Mouse (Mus musculus): ENCODE measurements at regions not wholly inside any gene's neighbourhood (a gene's known extent, or its start where the extent isn't known, plus 50 kb on each side); places are given as distances from the start of the nearest gene placed in this dataset.

DNA sequence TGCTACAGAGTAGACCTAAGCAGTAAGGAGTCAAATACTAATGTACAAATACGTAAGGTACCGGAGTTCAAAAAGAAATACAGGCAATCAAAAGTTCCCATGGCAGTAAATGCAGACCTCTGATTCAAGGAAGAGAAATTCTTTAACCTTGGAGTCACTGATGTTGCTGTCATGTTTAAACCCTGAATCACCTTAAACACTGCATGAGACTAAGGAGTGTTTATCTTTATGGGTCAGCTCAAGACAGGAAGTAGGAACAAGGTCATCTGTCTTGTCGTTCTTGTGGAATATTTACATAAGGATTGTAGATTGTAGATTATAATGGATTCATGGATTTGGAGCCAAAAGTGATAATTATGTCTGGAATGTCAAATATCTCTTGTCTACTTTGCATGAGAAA is 1708.7 kb upstream of the Slc10a2 start:
- no peak for DNase-seq

DNA sequence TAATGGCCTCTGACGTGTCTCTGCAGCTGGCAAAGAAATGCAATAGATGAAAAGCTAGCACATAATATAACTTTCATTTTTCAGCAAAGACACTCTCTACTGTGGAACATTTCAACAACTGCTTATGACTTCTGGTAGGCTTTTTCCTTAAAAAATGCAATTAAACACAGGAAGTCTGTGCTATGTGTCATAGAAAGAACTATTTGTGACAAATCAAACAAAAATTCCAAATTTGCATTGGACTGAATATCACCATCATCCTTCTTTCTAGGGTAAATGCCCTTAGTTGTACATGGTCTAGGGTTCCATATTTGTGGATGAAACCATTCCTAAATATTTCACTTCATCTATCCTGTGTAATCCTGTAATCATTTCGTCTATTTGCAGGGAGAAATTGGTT is 1702.0 kb upstream of the Slc10a2 start:
- DNase-seq = no peak

DNA sequence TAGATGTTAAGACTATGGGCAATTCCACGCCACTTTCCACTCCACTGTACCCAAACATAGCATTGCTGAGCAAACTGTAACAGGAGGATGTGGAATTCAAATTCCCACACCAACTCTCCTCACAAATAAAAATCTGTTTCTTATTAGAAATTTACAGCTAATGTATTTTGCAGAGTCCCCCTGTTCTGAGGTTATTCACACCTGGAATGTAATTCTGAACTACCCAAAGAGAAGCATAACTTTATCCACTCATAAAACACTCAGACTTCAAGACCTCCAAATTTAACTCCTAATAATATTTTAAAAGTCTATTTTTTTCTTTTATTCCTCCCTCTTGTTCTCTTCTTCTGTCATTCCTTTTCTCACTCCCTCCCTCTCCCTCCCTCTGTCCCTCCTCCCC is 1698.0 kb upstream of the Slc10a2 start:
- no peak for DNase-seq

DNA sequence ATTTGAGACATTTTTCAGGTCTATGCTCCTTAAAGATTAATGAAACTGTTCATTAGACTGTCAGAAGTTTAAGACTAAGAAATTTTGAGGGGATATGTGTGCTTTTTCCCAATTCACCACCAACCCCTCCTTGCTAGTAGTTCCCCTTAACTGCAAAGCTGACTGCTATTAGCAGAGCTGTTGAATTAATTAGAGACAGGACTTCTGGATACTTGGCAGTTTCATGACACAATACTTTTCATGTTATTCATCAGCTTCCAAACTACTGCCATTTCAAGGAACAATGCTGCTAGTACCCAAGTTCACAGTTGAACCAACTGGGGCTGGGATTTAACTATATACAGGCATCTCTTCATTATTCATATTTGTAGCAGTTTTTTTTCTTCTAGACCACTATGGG is 1695.9 kb upstream of the Slc10a2 start:
- DNase-seq = no peak

DNA sequence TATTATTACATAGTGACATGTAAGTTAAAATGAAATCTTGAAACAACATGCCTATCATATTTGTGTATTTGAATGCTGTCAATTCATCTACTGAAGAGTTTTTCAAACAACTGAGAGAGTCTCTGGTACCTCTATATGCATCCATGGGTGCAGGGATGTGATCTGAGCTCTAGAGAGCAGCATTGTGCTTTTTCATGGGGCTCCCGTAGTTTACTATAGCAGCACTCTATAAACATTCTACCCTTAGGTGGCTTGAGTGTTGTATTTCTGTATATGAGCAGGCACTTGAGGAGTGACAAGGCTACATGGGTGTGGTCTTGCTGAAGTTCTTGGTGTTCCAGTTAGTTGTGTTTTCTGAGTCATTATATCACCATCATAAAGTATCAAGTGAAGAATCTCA is 1683.9 kb upstream of the Slc10a2 start:
- DNase-seq = peak in 1 of 2 experiments; percentile 3

DNA sequence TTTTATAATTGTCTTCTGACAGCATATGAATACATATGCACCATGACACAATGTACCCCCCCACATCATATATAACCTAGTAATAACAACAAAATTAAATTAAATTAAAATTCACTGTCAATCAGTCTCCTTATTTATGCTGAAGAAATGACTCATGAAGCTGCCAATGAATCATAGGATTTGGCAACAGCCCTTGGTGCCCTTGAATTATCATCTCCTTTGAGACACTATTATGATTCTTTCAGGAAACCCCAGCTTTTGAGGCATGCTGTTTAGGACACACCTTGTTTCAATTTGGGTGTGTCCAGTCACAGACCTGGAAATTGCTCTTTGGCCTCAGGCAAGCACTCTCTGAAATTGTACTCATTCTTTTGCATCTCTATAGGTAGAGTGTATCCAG is 1675.8 kb upstream of the Slc10a2 start:
- DNase-seq = no peak

DNA sequence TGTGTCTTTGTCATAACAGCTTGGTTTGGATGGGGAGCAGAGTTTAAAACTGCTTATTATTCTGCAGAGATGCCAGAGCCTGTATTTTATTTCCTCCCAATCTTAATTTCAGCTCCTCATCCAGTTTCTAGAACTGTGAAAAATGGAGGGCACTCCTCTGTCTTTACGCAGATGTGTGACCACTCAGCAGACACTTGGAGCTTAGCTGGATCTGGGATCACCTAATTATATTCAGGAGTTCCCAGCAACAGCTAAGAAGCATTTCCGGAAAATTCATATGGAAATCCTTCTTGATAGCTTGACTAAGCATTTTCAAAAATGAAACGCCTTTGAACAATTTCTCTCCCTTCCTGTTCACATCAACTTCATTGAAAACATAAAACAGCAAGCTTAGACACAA is 1670.0 kb upstream of the Slc10a2 start:
- DNase-seq = no peak

DNA sequence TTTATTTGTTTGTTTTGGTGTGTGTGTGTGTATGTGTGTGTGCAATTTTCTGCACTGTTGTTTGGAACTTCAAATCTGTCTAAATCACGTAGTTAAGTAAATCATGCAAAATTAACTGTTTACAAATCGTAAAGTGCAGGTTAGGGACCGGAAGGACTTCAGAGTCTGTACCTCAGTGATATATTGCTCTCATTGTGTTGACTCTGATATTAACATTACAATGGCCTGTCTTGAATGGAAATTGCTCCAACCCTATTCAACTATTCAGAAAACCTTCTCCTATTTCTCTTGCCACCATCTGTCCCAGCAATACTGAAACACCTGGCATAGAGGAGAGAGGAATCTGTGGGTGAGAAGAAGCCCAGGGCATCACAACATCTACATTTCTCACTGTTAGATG is 1624.4 kb upstream of the Slc10a2 start:
- no peak for DNase-seq

DNA sequence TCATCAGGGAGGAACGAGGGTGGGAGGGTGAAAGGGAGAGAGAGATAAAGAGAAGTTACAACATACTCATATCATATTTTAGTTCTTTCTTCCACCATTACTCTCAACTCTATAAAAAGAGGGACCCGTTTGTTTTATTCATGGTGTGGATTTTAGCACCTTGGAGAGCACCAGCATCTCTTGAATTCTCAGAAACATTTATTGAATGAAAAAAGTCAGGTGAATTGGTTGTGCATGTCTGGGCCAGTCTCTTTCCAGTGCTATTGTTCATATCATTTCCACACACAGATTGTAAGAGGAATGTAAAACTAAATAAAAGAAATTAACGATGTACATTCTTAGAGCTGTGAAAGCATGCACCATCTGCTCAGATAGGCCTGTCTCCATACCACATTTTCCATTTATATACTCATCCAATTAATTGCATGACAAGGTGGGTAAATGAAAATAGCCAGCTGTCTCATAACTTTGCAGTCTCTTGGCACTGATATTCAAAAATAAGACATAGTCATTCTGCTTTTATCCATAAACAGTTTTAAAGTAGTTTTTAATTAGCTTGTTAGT is 1603.8 kb upstream of the Slc10a2 start:
- DNase-seq = no peak

DNA sequence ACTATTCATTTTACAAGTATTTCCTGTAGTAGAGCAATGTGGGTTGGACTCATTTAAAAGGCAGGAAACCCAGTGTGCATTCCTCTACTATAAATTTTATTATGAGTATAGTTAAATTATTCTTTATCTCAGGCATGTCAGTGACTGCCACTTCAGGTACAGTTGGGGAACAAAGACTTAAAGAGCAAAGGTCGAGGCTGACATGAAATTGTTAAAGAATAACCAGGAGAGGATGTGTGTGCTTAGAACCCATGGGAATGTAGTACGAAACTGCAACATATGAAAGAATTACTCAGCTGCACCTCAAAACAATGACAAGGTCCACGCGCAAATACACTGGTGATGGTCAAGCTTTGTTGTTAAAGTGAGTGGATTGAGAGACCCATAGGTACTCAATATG is 1583.4 kb upstream of the Slc10a2 start:
- DNase-seq = no peak

DNA sequence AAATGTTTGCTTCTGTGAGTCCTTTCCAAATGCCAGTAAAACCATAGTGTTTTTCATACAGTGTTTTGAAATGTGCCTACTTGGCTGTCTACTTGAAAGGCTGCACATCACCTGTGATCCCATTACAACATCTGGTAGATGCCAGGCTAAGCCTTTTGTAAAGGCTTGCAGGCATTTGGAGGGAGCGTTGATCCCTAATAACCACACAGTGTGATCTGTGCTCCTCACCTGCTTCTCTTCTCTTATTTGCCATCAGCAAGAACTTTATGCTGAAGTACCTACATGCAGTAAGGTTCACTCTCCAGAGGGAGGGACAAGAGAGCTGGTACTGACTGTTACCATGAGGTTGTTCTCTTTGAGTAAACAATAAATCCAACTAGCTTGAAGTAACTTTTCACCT is 1553.7 kb upstream of the Slc10a2 start:
- no peak for DNase-seq

DNA sequence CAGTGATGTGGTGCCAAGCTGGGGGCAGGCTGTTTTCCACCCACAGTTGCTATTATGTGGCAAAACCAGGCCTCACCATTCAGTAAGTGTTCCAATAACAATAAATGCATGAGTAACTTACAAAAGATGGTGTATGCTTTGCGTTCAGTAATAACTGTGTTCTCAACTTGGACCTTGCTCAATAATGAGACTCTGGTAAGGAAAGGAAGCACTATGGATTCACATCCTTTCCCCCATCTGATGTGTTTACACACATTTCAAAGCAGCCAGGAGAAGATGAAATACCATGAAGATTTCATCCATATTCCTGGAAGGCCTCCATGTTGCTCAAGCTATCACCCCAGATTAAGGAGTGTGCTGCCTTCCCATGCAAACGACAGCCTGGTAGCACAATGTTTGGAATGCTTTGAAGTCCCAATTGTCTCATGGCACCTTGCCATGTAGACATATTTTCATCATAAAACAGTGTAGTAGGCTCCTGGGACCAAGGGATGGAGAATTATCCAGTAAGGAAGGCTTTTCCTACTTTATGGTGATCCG is 1552.4 kb upstream of the Slc10a2 start:
- no peak for DNase-seq

DNA sequence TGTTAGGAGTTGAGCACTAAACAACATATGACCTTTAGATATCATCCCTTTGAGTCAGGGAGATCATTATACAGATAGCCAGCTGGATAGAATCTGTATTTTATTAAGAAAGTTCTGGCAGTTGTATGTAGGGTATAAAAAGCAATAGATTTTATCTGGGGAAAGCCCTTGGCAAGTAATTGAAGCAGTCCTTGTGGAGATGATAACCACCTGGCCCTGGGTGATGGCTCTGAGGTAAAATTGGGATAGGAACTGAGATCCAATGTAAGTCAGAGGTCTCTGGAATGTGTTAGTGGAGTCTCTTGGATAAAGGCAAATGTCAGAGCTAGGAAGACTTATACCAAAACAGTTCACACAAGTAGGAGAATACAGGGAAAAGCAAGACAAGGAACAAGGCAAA is 1547.0 kb upstream of the Slc10a2 start:
- no peak for DNase-seq

DNA sequence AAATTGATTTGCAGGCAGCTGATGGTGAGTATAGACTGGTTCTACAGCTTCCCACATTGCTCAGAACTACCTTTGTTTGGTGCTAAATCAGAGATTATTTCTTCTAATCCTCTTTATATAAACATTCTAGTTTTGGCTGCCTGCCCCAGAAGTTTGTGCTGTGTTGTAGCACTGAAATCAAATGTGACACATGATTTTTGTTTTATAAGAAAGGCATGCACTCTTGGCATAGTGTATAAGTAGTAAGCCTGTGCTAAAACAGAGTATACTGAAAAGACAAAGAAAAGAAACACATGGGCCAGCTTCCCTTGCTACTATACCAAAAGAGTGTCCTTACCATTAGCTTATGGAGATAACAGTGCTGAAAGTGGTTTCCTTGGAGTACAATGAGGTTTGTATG is 1542.9 kb upstream of the Slc10a2 start:
- no peak for DNase-seq

DNA sequence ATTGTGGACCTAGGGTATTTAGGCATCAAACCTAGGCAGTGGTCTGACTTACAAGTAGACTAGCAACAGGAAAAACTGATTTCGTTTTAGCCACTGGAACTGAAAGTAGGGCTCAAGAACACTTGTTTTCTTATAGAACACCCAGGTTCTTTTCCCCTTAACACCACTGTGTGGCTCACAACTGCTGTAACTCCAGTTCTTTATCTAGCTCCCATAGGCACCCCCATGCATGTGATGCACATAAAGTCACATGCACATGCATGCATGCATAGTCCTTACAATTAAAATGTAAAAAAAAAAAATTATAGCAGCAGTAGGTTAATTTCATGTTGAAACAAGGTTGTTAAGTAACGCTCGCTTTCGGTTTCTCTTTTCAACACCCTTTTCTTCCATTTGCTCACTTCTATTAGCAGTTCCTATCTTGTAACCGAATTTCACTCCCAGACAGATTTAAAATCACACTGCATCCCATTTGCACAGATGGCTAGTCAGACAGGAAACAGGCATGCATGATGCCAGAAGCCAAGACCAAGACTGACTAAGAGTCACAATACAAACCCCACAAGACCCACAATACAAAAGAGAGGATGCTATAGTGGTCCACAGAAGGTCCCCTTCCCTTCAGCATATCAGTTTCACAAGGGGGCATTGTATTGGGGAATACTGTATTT is 1540.3 kb upstream of the Slc10a2 start:
- no peak for DNase-seq

DNA sequence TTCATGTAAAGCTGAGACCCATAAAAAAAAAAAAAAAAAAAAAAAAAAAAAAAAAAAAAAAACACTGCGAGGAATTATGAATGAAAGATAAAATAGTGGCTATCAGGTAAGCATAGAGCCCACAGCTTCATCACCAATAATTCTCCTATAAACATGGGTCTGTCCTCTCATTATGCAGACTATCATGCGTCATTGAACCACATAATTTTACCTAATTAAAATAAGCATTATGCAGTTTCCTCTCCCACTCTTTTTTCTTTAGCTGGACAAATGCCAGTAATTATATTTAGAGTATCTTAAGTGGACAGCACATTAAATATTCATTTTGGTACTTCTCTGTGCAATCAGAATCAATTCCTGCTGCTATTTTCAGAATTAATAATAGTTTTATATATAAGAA is 1539.2 kb upstream of the Slc10a2 start:
- no peak for DNase-seq

DNA sequence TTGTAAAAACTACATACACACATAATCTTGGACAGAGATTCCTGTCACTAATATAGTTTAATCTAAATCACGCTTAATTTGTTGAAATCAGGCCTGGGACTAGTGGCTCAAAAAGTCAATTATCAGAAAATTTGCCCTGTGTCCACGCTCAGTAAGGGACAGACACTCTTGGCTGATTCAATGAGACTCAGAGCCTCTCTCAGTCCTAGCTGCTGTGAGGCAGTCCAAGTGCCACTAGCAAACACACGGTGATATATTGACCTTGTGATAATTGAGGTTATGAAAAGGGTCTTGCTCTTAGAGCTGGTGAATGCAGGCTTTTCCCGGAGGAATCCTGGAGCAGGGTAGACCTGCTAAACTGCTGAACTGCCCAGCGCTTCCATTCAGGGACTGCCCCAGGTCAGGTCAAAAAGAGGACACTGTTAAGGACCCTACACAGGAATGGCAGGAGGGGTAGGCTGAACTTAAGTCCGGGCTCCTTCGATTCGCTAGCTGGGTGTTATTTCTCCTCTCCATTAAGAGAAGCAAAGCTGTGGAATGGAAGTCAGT is 1521.9 kb upstream of the Slc10a2 start:
- DNase-seq = no peak

DNA sequence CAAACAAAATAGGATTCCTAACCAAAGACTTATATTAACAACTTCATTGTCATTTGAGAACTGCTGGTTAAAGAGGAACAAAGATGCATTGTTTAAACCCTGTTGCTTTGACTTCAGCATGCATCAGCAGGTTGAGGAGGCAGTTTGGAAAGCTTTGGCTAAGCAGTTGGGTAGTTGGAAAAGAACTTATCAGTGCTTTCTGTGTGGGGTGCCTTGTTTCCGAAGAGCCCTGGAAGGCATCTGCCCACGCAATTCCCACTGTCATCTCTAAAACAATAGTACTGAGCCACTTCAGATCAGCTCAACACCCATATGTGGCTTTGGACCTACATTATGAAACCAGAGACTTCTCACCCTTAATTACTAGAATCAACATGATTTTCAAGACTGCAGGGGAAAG is 1503.7 kb upstream of the Slc10a2 start:
- no peak for DNase-seq

DNA sequence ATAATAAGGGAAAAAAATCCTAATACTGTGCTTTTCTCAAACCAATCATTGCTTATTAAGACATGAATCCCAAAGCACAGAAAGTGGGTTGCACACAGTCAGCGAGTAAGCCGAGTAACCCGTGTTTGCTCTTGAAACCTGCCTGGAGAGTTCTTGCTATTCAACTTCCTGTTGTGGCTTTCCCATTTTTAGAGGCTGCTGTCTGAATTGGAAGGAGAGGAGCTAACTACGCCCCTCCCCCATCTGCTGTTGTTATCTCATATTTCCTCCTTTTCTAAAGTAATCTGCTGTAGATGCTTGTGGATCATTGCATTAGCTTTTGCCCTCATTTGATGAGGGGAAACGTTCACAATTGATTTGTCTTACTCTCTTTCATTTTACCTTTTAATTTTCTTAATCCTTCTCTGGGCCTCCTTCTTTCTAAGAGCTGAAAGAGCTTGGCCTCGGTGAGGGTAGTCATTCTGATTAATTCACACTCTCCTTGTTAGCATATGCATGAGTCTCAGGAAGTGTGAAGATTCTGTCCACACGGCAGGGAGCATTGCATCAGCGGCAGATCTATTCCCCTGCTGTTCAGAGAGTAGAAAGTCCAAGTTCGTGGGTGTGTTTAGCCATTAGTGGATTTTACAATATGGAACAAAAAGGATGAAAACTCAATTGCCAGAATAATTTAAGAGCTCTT is 1501.8 kb upstream of the Slc10a2 start:
- DNase-seq = no peak

DNA sequence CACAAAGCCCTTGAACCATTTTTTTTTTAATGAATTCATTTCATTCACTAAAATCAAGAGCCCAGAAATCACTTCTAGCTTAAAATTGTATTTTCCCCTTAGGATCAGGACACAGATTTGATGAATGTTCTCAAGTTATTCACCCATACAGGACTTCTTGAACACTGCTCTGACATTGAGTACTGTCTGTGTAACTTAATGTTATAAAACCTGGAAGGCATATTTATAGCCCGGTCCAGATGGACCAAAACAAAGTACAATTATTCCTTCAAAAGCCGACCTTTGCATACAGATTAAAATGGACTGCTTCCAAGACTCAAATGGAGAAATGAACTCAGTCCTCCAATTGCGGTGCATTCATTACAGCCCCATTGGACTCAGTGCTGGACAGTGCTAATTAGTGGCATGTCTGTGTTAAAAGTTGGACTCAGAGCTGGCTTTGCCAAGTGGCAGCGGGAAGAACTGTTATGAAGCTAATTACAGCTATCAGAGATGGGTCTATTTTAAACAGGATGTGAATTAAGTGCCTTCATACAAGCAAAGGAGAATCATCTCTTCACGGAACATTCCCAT is 1499.2 kb upstream of the Slc10a2 start:
- DNase-seq = no peak

DNA sequence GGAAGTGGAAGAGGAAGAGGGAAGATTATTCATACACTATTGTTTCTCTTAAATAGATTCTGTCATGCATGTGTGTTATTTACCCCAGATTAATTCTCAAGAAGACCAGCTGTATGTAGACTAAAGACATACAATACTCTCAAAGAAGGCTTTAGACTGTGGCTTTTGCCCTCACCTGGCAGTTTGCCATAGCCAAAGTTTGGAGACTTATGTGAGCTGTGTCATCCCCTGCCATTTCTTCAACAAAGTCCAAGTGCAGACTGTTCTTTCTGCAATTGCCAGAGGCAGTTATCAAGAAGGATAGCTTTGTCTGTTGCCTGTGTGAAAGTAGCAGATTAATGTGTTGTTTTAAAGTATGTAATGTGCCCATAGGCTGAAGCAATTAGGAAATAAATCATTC is 1485.0 kb upstream of the Slc10a2 start:
- peak; percentile 25 to 27 for DNase-seq

DNA sequence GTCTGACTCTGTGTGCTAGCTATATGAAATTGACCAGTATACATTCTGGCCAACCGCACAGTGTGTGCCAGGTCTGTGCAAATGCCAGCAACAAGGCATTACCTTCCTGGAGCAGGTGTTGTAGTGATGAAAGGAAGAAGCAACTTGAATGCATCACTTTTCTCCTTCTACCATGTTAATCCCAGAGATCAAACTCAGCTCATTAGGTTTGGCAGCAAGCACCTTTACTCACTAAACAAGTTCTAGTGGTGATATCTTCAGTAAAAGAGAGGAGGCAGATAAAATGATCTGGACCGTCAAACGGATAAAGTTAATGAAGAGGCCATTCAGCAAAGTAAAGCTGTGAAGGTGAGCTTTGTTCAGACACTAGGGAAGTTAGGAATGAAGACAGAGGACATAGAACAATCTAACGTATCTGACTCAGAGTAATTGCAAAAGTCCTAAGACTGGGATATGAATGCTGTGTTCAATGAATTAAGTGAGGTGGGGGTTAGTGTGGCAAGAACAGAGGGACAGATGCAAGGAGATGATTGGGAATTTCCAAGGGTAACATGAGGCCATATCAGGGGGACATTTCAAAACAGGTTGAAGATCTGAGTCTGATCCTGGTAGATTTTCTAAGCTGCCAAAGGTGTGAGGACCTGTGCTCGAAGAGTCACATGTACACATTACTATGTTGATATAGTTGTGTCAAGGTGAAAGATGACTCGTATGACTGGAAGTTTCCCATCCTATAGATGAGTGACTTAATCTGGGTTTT is 1478.4 kb upstream of the Slc10a2 start:
- DNase-seq = no peak

DNA sequence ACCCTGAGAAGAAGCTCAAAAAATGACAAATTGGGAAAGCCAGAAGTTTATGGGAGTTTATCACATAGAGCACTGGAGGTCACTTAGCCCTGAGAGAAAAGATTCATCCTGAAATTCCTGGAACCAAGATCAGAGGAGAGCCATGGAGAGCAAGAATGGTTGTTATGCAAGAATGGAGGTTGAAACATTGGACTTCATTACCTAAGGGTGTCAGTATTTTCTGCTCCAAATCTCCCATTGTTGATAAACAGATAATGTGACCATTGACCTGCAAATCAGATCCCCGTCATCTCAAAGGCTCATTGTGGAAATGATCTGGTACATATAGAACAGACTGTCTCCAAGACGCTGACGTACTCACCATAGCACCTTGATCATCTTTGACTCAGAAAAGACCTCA is 1477.6 kb upstream of the Slc10a2 start:
- DNase-seq = no peak
